Mouse (Mus musculus): ENCODE data around the gene Stx16. TPM values are rescaled to one million over a fixed set of nuclear protein-coding genes. Genes with fewer than 3 reads are reported as not detected.

Gene Stx16
- polyA plus RNA-seq, 1 experiment, result 55.6 TPM

GRCm38 (mm10) chr2:174077004-174077695 is 1.0 kb downstream of the Stx16 start:
- TF ChIP-seq POLR2A (IDR thresholded peaks at IDR 0.05; ENCODE audit: borderline replicate concordance, extremely low read depth, insufficient read depth, insufficient read length, poor library complexity, severe bottlenecking) (no peak), CTCF (IDR thresholded peaks at IDR 0.05; ENCODE audit: borderline replicate concordance, extremely low read depth, insufficient read depth, insufficient read length) (no peak)
- peak; percentile 51 for DNase-seq (ENCODE audit: low read depth)

- TF ChIP-seq CTCF (IDR thresholded peaks at IDR 0.05; ENCODE audit: borderline replicate concordance, extremely low read depth, insufficient read depth, insufficient read length) (no peak), POLR2A (IDR thresholded peaks at IDR 0.05; ENCODE audit: borderline replicate concordance, extremely low read depth, insufficient read depth, insufficient read length, poor library complexity, severe bottlenecking) (no peak)
- DNase-seq (ENCODE audit: low read depth), result peak; percentile 14
These were observed 1.7 kb downstream of the Stx16 start for GRCm38 (mm10) chr2:174077776-174078338.

- no peak for DNase-seq (ENCODE audit: low read depth)
- TF ChIP-seq POLR2A (IDR thresholded peaks at IDR 0.05; ENCODE audit: borderline replicate concordance, extremely low read depth, insufficient read depth, insufficient read length, poor library complexity, severe bottlenecking) (no peak), CTCF (IDR thresholded peaks at IDR 0.05; ENCODE audit: borderline replicate concordance, extremely low read depth, insufficient read depth, insufficient read length) (no peak)
These were observed 5.7 kb downstream of the Stx16 start for GRCm38 (mm10) chr2:174081833-174082232.

GRCm38 (mm10) chr2:174082380-174082918 is 6.3 kb downstream of the Stx16 start:
- TF ChIP-seq CTCF (IDR thresholded peaks at IDR 0.05; ENCODE audit: borderline replicate concordance, extremely low read depth, insufficient read depth, insufficient read length) (no peak), POLR2A (IDR thresholded peaks at IDR 0.05; ENCODE audit: borderline replicate concordance, extremely low read depth, insufficient read depth, insufficient read length, poor library complexity, severe bottlenecking) (no peak)
- no peak for DNase-seq (ENCODE audit: low read depth)

- TF ChIP-seq POLR2A (IDR thresholded peaks at IDR 0.05; ENCODE audit: borderline replicate concordance, extremely low read depth, insufficient read depth, insufficient read length, poor library complexity, severe bottlenecking) (no peak), CTCF (IDR thresholded peaks at IDR 0.05; ENCODE audit: borderline replicate concordance, extremely low read depth, insufficient read depth, insufficient read length) (no peak)
- DNase-seq (ENCODE audit: low read depth), result no peak
These were observed 19.0 kb downstream of the Stx16 start for GRCm38 (mm10) chr2:174095086-174095485.

- TF ChIP-seq POLR2A (IDR thresholded peaks at IDR 0.05; ENCODE audit: borderline replicate concordance, extremely low read depth, insufficient read depth, insufficient read length, poor library complexity, severe bottlenecking) (no peak), CTCF (IDR thresholded peaks at IDR 0.05; ENCODE audit: borderline replicate concordance, extremely low read depth, insufficient read depth, insufficient read length) (no peak)
- no peak for DNase-seq (ENCODE audit: low read depth)
These were observed 26.3 kb downstream of the Stx16 start for GRCm38 (mm10) chr2:174102399-174102798.

GRCm38 (mm10) chr2:174103527-174103926 is 27.4 kb downstream of the Stx16 start:
- DNase-seq (ENCODE audit: low read depth), result no peak
- TF ChIP-seq POLR2A (IDR thresholded peaks at IDR 0.05; ENCODE audit: borderline replicate concordance, extremely low read depth, insufficient read depth, insufficient read length, poor library complexity, severe bottlenecking) (no peak), CTCF (IDR thresholded peaks at IDR 0.05; ENCODE audit: borderline replicate concordance, extremely low read depth, insufficient read depth, insufficient read length) (no peak)

- DNase-seq (ENCODE audit: low read depth), result no peak
- TF ChIP-seq CTCF (IDR thresholded peaks at IDR 0.05; ENCODE audit: borderline replicate concordance, extremely low read depth, insufficient read depth, insufficient read length) (no peak), POLR2A (IDR thresholded peaks at IDR 0.05; ENCODE audit: borderline replicate concordance, extremely low read depth, insufficient read depth, insufficient read length, poor library complexity, severe bottlenecking) (no peak)
These were observed 31.3 kb downstream of the Stx16 start for GRCm38 (mm10) chr2:174107375-174107774.

- DNase-seq (ENCODE audit: low read depth), result peak; percentile 59
- TF ChIP-seq POLR2A (IDR thresholded peaks at IDR 0.05; ENCODE audit: borderline replicate concordance, extremely low read depth, insufficient read depth, insufficient read length, poor library complexity, severe bottlenecking) (0 out of 2 replicates have a peak, but pooled peaks have one; percentile 16), CTCF (IDR thresholded peaks at IDR 0.05; ENCODE audit: borderline replicate concordance, extremely low read depth, insufficient read depth, insufficient read length) (no peak)
These were observed 34.1 kb downstream of the Stx16 start, which contains the start of gene Npepl1 for GRCm38 (mm10) chr2:174109991-174110782. Npepl1 (plus strand) TSS chr2:174110349.

- DNase-seq (ENCODE audit: low read depth), result peak; percentile 36
These were observed 34.9 kb downstream of the Stx16 start for GRCm38 (mm10) chr2:174110783-174111549.

More at GRCm38 (mm10) chr2:174110783-174111549, 34.9 kb downstream of the Stx16 start:
- no peak for TF ChIP-seq POLR2A (IDR thresholded peaks at IDR 0.05; ENCODE audit: borderline replicate concordance, extremely low read depth, insufficient read depth, insufficient read length, poor library complexity, severe bottlenecking)
- TF ChIP-seq CTCF (IDR thresholded peaks at IDR 0.05; ENCODE audit: borderline replicate concordance, extremely low read depth, insufficient read depth, insufficient read length), result no peak

Data from brain, embryonic 14.5 days (tissue).